Mouse (Mus musculus) bone marrow macrophage, adult 2 months (primary cell): ENCODE results near the gene Flcn.

Source experiments
- CTCF ChIP-seq: IDR thresholded peaks from 2 replicates; pipeline ENCODE4 v1.5.1; 2012; ENCODE audit warnings: low read depth, mild to moderate bottlenecking, low read length, moderate library complexity
- POLR2A ChIP-seq: IDR thresholded peaks from 2 replicates; pipeline ENCODE4 v1.6.1; 2012; ENCODE audit warnings: mild to moderate bottlenecking, low read depth, low read length, borderline replicate concordance

GRCm38 (mm10) chr11:59852865-59853264, 43.0 kb upstream of the Flcn start:
- TF ChIP-seq POLR2A: no peak
- TF ChIP-seq CTCF: no peak
